Mouse (Mus musculus) c-Kit-negative CD71-positive TER-119-positive erythroid progenitor cells, embryonic 14.5 days (primary cell): ENCODE measurements around the gene Gnptg.

Experiments
- DNase-seq: peaks from one replicate; pipeline ENCODE4 v3.0.0-alpha.2; 2013; ENCODE audit warnings: low read depth, low spot score

Gnptg gene

DNA sequence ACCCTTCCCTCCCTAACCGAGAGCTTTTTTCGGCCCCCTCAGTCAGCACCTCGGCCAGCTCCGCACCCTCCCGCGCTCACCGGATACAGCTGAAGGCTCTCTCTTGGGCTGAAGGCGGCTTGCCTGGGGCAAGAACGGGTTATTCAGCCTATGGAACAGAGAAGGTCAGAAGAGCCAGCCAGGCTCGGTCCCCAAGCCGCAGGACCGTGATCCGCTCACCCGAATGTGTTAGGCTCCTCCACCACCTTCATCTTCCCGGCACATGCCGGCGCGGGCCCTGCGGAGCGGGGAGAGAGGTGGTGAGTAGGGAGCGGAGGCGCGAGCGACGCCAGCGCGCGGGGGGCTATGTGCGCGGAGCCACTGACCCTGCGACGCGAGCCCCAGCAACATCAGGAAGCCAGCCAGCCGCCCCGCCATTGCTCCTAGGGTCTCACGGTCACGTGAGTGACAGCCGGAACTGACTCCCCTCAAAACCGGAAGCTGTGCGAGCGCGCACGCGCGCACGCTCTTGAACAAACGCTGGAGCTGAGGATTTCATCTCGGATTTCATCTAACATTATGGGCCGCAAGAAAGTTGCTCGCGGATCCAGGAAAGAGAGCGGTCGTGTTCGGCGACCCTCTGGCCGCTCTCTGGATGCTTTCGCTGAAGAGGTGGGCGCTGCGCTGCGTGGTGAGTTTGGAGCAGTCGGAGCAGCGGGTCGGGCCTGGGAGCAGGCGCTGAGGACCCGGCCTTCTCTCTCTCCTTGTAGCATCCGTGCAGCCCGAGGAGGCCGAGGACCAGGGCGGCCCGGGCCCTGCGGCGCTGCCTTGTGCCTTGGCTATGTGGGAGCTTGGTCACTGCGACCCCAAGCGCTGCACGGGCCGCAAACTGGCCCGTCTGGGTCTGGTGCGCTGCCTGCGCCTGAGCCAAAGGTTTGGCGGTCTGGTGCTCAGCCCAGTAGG is at the start of gene Gnptg, which contains the start of gene Tsr3:
TSS of gene Gnptg (minus strand) at position 430 of the 942 bp plus-strand sequence.
TSS of gene Tsr3 (plus strand) at position 476 of the 942 bp plus-strand sequence.
- DNase-seq = no peak

DNA sequence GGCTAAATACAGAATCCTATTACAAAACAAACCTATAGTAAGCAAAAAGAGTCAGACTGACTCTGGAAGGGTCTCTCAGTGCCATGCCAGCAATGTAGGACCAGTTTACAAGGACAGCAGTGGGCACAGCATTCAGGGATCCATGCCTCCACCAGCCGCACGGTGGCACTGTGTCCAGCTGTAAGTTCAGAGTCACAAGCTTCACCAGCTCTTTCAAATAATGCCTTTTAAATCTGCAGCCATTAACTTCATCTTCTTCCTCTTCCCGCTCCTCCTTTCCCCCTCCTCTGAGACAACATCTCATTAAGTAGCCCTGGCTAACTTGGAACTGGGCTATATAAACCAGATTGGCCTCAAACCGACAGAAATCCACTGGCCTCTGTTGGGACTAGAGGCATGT is 48.9 kb upstream of the Gnptg start:
- DNase-seq = no peak

DNA sequence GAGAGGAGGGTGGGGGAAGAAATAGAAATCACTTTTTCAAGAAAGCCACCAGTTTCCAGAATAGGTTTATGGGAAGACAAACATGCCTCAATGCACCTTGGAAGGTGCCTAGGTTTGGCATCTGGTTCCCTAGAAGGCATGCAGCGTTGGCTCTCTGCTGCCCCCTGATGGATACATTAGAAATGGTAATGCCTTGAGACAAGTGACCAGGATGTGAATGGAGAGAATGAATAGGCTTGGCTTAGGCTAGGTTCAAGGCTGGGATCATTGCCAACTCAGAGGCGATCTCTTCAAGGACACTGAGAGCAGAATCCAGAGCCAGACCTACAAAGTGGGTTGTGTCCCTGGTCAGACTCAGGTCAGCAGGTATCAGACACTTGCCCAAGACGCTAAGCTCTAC is 45.1 kb upstream of the Gnptg start:
- DNase-seq = peak; percentile 67

GRCm38 (mm10) chr17:25282133-25282532 is 42.2 kb upstream of the Gnptg start:
- peak; percentile 52 for DNase-seq

DNA sequence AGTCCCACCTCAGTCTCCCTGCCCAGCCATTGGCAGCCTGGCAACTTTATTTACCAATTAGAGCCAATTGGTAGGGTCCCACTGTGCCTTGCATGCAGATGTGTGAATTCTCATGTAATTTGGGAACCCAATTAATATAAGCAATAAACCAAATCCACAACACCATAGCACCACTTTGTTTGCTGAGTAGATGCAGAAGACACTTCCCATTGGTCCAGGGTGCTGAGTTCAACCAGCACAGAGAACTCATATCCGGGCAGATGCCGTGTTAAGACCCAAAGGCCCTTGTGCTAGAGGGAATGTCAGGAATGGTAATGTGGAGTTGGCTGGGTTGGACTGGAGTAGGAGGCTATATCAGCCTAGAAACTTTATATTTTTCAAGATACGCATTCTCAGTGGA is 35.9 kb upstream of the Gnptg start:
- no peak for DNase-seq

GRCm38 (mm10) chr17:25274571-25275346 is 34.8 kb upstream of the Gnptg start, which contains the start of gene Ube2i:
Gene Ube2i, minus strand, starts transcription at chr17:25274622.
- no peak for DNase-seq

GRCm38 (mm10) chr17:25273706-25274501 is 34.0 kb upstream of the Gnptg start:
- peak; percentile 98 for DNase-seq

GRCm38 (mm10) chr17:25272951-25273705 is 33.2 kb upstream of the Gnptg start:
- peak; percentile 45 for DNase-seq

GRCm38 (mm10) chr17:25272326-25272725 is 32.4 kb upstream of the Gnptg start:
- peak; percentile 52 for DNase-seq

- DNase-seq = no peak
Observed at GRCm38 (mm10) chr17:25270795-25271335, 30.9 kb upstream of the Gnptg start.

- DNase-seq = no peak
Observed at GRCm38 (mm10) chr17:25264453-25264852, 24.5 kb upstream of the Gnptg start.

DNA sequence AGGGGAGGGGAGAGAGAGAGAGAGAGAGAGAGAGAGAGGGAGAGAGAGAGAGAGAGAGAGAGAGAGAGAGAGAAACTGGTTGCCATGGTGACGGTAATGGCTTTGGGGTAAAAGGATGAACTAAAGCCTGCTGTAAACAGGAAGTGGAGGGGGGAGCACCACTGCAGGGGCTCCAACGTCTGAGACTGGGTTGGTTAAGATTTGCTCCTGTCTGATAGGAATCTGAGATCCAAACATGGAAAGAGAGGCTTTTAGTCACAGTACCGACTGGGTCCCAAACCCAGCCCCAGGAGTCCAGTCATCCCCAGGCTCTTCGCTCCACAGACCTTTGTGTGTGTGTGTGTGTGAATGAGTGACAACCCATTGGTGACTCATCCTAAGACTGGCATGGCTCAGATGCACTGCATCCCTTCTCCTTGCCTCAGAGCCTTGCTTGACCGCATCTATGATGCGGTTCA is 17.9 kb upstream of the Gnptg start:
- no peak for DNase-seq

DNA sequence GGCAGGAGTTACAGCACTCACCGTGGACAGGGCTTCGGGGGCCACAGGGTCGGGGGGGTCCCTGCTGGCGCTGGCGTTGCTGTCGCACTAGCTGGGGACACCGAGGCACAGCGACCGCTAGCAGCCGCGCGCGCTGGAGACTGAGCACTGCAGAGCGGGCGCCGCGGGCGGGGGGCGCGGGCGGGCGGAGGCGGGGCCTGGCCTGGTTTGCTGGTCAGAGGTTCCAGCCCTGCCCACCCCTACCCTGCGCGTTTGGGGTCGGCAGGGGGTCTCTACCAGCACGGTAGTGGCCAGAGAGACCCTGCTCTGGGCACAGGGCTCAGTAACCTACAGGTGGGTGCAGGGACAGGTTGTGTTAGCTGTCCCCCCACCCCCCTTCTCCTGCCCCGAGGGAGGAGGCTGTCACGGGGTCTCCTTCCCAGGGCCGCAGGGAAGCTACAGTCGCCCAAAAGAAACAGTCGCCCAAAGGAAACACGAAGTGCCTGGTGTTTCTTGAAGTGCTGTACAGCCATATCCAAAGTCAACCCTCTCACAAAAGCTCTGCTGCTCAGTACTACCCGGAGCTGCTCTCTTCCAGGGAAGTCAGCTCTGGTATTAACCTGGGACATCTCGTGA is 16.3 kb upstream of the Gnptg start, which contains the start of gene Baiap3:
TSS of gene Baiap3 (minus strand) at position 225 of the 615 bp plus-strand sequence.
- DNase-seq = no peak

DNA sequence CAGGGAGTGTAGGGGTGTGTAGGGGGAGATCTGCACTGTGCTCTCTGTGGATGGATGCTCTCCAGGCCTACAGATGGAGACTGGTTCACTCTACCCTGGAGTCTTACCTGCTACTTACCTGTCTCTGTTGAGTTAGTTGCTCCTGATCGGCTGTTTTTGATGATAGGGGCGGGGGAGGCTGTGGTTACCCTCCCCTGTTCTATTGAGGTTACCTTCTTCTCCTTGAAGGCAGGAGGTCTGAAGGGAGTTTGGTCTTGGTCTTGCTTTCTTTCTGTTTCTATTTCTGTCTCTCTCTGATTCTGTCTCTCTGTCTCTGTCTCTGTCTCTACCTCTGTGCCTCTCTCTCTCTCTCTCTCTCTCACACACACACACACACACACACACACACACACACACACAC is 15.2 kb upstream of the Gnptg start:
- DNase-seq = no peak

GRCm38 (mm10) chr17:25253760-25254159 is 13.8 kb upstream of the Gnptg start:
- DNase-seq = no peak

- DNase-seq = no peak
Observed at GRCm38 (mm10) chr17:25252643-25253042, 12.7 kb upstream of the Gnptg start.

GRCm38 (mm10) chr17:25250181-25250835 is 10.4 kb upstream of the Gnptg start:
- no peak for DNase-seq

DNA sequence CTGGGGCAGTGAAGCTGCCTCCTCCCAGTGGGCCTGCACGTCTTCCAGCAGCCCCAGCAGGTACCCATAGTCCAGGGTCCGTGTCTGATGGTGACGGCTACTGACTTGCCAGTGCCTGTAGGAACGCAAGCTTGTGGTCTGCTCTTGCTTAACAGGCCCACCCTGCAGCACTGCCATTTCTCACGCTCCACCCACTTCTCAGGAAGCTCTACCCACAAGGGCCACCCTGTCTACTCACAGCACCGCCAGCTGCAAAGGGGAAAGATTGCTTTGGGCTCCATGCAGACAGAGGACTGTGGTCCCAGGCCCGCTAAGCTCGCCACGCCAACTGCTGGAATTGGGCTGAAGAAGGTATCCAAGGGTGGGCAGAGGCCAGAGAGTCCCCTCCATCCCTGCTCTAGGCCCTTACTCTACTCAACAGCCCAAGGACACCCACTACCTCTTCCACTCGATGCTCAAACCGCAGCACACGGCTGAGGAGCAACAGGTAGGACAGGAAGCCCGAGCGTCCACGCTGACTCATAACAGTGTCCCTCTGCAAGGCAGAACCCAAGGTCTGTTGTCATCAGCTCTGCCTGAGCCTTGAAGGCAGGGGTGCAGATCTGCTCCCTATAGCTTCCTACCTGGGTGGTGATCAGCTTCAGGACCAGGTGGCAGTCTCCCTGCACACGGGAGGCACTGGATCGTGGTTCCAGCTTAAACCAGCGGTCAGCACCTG is 8.3 kb upstream of the Gnptg start:
- no peak for DNase-seq

GRCm38 (mm10) chr17:25244239-25244638 is 4.3 kb upstream of the Gnptg start:
- no peak for DNase-seq
